Mouse (Mus musculus): Measurements from ENCODE around the gene Msi2.

- TF ChIP-seq CTCF (IDR thresholded peaks at IDR 0.05; ENCODE audit: extremely low read depth, insufficient read depth, insufficient read length, insufficient replicate concordance) (no peak), POLR2A (IDR thresholded peaks at IDR 0.05; ENCODE audit: low read depth, low read length) (no peak)
Observed at GRCm38 (mm10) chr11:88386916-88387315, 331.4 kb downstream of the Msi2 start.
